Mouse (Mus musculus): ENCODE measurements at regions not wholly inside any gene's neighbourhood (a gene's known extent, or its start where the extent isn't known, plus 50 kb on each side); places are given as distances from the start of the nearest gene placed in this dataset.

- TF ChIP-seq CTCF (conservative IDR thresholded peaks at IDR 0.05; ENCODE audit: low read length) (no peak), POU5F1 (IDR thresholded peaks at IDR 0.05; ENCODE audit: borderline replicate concordance, low read length) (no peak), NANOG (IDR thresholded peaks at IDR 0.05; ENCODE audit: borderline replicate concordance, low read length) (no peak)
These were observed 142.8 kb upstream of the 4931417E11Rik start for GRCm38 (mm10) chr6:73612266-73612665.

All from E14TG2a.4 (cell line).